Comparison of ENCODE assay signal across 18 mouse cellular contexts in the genomic region with DNA sequence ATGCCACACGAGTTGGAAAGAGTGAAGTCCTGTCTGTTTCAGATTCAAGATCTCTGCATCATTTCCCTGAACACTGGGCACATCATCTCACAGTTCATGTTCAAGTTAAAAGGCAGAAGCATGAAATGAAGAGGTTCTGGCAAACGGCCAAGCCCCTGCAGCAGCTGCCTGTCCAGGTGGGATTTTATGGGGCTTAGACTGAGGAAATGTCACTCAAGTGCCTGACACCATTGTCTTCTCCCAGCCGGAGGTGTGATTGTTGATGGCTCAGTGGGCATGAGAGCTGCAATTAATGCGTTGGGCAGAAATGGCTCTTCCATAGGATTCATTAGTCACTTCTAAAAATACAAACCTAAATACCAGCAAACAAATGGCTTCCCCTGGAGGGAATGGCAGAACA.
A peak's percentile ranks its signal among the peaks of the same experiment; 100 is the strongest.
DNase-seq lines count a peak whose midpoint lies in the region; ATAC-seq and TF ChIP-seq lines count a peak whose summit lies in the region.
"Had no signal": no experiment of that assay in that cellular context is flagged by ENCODE, and none has a peak within 500 bp of the region (broad histone marks: within the 10 kb centered on the region; RNA-seq: fewer than 3 reads in every experiment).

No protein-coding gene starts in this region.

- no peak overlapping the region for H3K4me2 ChIP-seq in kidney, embryonic 15.5 days
- no peak overlapping the region for H3K4me2 ChIP-seq in embryonic facial prominence, embryonic 11.5 days (ENCODE audit: low read depth, low read length)
- no peak overlapping the region for H3K4me2 ChIP-seq in limb, embryonic 14.5 days (replicated peaks; ENCODE audit: low read depth, low read length, severe bottlenecking)
- H3K4me2 ChIP-seq: embryonic facial prominence, embryonic 15.5 days; heart, embryonic 11.5 days; limb, embryonic 12.5 days; lung, embryonic 14.5 days had no signal

- H3K36me3 ChIP-seq in kidney, embryonic 15.5 days = no peaks in the 10 kb centered on the region
- H3K36me3 ChIP-seq in kidney, adult 2 months (ENCODE audit: control insufficient read depth, insufficient read depth, low read length) = no peaks in the 10 kb centered on the region
- H3K36me3 ChIP-seq in embryonic facial prominence, embryonic 11.5 days (replicated peaks; ENCODE audit: control insufficient read depth, insufficient read depth, low read depth, low read length) = no peaks in the 10 kb centered on the region
- no peaks in the 10 kb centered on the region for H3K36me3 ChIP-seq in limb, embryonic 14.5 days (ENCODE audit: control insufficient read depth, insufficient read depth, low read length)
- H3K36me3 ChIP-seq: embryonic facial prominence, embryonic 15.5 days; limb, embryonic 12.5 days had no signal

- DNase-seq in kidney, adult 2 months = no peak
- DNase-seq in brain, adult 2 months (ENCODE audit: low read depth, low spot score) = peak; percentile 16
- DNase-seq in embryonic facial prominence, embryonic 11.5 days (ENCODE audit: low spot score) = peak; percentile 20
- DNase-seq in limb, embryonic 14.5 days (ENCODE audit: low spot score) = peak; percentile 37
- no peak for DNase-seq in ovary, postnatal 36 days (ENCODE audit: low spot score)
- no peak for DNase-seq in lung, adult 2 months
- DNase-seq in adrenal gland, postnatal 36 days = no peak
- DNase-seq: adrenal gland, postnatal 25 days; cerebellum, adult 18-20 months; layer of hippocampus, adult 9-11 months; lung, embryonic 14.5 days had no signal

- H3K9ac ChIP-seq in kidney, embryonic 15.5 days = no peak overlapping the region
- no peak overlapping the region for H3K9ac ChIP-seq in embryonic facial prominence, embryonic 11.5 days (replicated peaks; ENCODE audit: low read length)
- no peak overlapping the region for H3K9ac ChIP-seq in limb, embryonic 14.5 days (ENCODE audit: low read depth, low read length, severe bottlenecking)
- H3K9ac ChIP-seq: embryonic facial prominence, embryonic 15.5 days; limb, embryonic 12.5 days; lung, embryonic 14.5 days had no signal

- ATAC-seq in kidney, embryonic 15.5 days (replicated peaks; ENCODE audit: low FRiP score) = 0 out of 2 replicates have a peak, but pooled peaks have one; percentile 49
- ATAC-seq in embryonic facial prominence, embryonic 11.5 days (replicated peaks; ENCODE audit: insufficient number of reproducible peaks, low FRiP score, low TSS enrichment, low read depth) = no peak
- 0 out of 2 replicates have a peak, but pooled peaks have one; percentile 12 for ATAC-seq in limb, embryonic 14.5 days (ENCODE audit: low FRiP score, low read depth)
- ATAC-seq: inflammation-experienced regulatory T-cells, adult 6 months had no signal

- no peaks in the 10 kb centered on the region for H3K27me3 ChIP-seq in kidney, embryonic 15.5 days
- H3K27me3 ChIP-seq in kidney, adult 2 months (replicated peaks; ENCODE audit: control insufficient read depth, insufficient read depth, low read length) = no peaks in the 10 kb centered on the region
- no peaks in the 10 kb centered on the region for H3K27me3 ChIP-seq in embryonic facial prominence, embryonic 11.5 days (ENCODE audit: control insufficient read depth, insufficient read depth, low read length)
- no peaks in the 10 kb centered on the region for H3K27me3 ChIP-seq in limb, embryonic 14.5 days (ENCODE audit: control insufficient read depth, insufficient read depth, low read length)
- H3K27me3 ChIP-seq: CH12.LX; embryonic facial prominence, embryonic 15.5 days; limb, embryonic 12.5 days; megakaryocyte, embryonic 14.5 days had no signal

- no peaks in the 10 kb centered on the region for H3K9me3 ChIP-seq in kidney, embryonic 15.5 days (replicated peaks)
- no peaks in the 10 kb centered on the region for H3K9me3 ChIP-seq in embryonic facial prominence, embryonic 11.5 days (replicated peaks; ENCODE audit: control insufficient read depth, low read length)
- H3K9me3 ChIP-seq in limb, embryonic 14.5 days (ENCODE audit: control insufficient read depth, low read length) = no peaks in the 10 kb centered on the region
- H3K9me3 ChIP-seq: embryonic facial prominence, embryonic 15.5 days; limb, embryonic 12.5 days; megakaryocyte, embryonic 14.5 days had no signal

- no peak overlapping the region for H3K27ac ChIP-seq in kidney, embryonic 15.5 days
- H3K27ac ChIP-seq in kidney, adult 2 months (ENCODE audit: insufficient read depth, low read depth, low read length) = no peak overlapping the region
- no peak overlapping the region for H3K27ac ChIP-seq in embryonic facial prominence, embryonic 11.5 days (replicated peaks; ENCODE audit: low read depth, low read length)
- H3K27ac ChIP-seq in limb, embryonic 14.5 days (replicated peaks; ENCODE audit: low read depth, low read length) = no peak overlapping the region
- H3K27ac ChIP-seq: embryonic facial prominence, embryonic 15.5 days; limb, embryonic 12.5 days had no signal

- no peak overlapping the region for H3K4me3 ChIP-seq in kidney, embryonic 15.5 days (replicated peaks)
- H3K4me3 ChIP-seq in kidney, adult 2 months (ENCODE audit: insufficient read depth, low read depth, low read length) = no peak overlapping the region
- H3K4me3 ChIP-seq in embryonic facial prominence, embryonic 11.5 days (ENCODE audit: low read depth, low read length) = no peak overlapping the region
- H3K4me3 ChIP-seq in limb, embryonic 14.5 days (replicated peaks; ENCODE audit: low read length) = no peak overlapping the region
- no peak overlapping the region for H3K4me3 ChIP-seq in lung, adult 2 months (replicated peaks; ENCODE audit: extremely low read depth, low read depth, low read length)
- H3K4me3 ChIP-seq: embryonic facial prominence, embryonic 15.5 days; limb, embryonic 12.5 days; megakaryocyte, embryonic 14.5 days had no signal

- TF ChIP-seq POLR2A in kidney, adult 2 months (IDR thresholded peaks at IDR 0.05; ENCODE audit: low read depth, low read length) = no peak
- no peak for TF ChIP-seq POLR2A in limb, embryonic 14.5 days (IDR thresholded peaks at IDR 0.05; ENCODE audit: borderline replicate concordance, extremely low read depth, insufficient read depth, insufficient read length)
- no peak for TF ChIP-seq POLR2A in lung, adult 2 months (IDR thresholded peaks at IDR 0.05; ENCODE audit: borderline replicate concordance, extremely low read depth, low read depth, low read length)

- WGBS in kidney, embryonic 15.5 days = 22% methylated on average over 4 of the region's 4 CpGs
- WGBS in kidney, adult 2 months = 8% methylated on average over 4 of the region's 4 CpGs
- WGBS in embryonic facial prominence, embryonic 11.5 days = 56% methylated on average over 4 of the region's 4 CpGs
- 21% methylated on average over 4 of the region's 4 CpGs for whole genome bisulfite sequencing in limb, embryonic 14.5 days
- 42% methylated on average over 4 of the region's 4 CpGs for WGBS in lung, adult 2 months

- no peak for TF ChIP-seq CTCF in kidney, adult 2 months (conservative IDR thresholded peaks at IDR 0.05; ENCODE audit: insufficient read depth, insufficient read length, low read depth, low read length)
- TF ChIP-seq CTCF in lung, adult 2 months (IDR thresholded peaks at IDR 0.05; ENCODE audit: insufficient read depth, low read length) = no peak

- H3K4me1 ChIP-seq in kidney, embryonic 15.5 days = no peaks in the 10 kb centered on the region
- no peaks in the 10 kb centered on the region for H3K4me1 ChIP-seq in kidney, adult 2 months (ENCODE audit: control insufficient read depth, insufficient read depth, low read length)
- H3K4me1 ChIP-seq in embryonic facial prominence, embryonic 11.5 days (ENCODE audit: control insufficient read depth, insufficient read depth, low read length) = no peaks in the 10 kb centered on the region
- H3K4me1 ChIP-seq in limb, embryonic 14.5 days (ENCODE audit: control insufficient read depth, insufficient read depth, low read length) = no peaks in the 10 kb centered on the region
- no peaks in the 10 kb centered on the region for H3K4me1 ChIP-seq in lung, adult 2 months (ENCODE audit: control insufficient read depth, insufficient read depth, low read length)
- H3K4me1 ChIP-seq: embryonic facial prominence, embryonic 15.5 days; limb, embryonic 12.5 days; megakaryocyte, embryonic 14.5 days had no signal

Comparison
In these comparisons a context has a peak if more than half of its experiments do, and no peak if none do; other contexts are left out.
1. DNase-seq: peak in brain, adult 2 months (single experiment), embryonic facial prominence, embryonic 11.5 days (single experiment) and limb, embryonic 14.5 days (single experiment); none in kidney, adult 2 months (single experiment), ovary, postnatal 36 days (single experiment), lung, adult 2 months (single experiment) and adrenal gland, postnatal 36 days (0 of 2).